Mouse (Mus musculus): ENCODE measurements around the gene Chmp2b.

DNA sequence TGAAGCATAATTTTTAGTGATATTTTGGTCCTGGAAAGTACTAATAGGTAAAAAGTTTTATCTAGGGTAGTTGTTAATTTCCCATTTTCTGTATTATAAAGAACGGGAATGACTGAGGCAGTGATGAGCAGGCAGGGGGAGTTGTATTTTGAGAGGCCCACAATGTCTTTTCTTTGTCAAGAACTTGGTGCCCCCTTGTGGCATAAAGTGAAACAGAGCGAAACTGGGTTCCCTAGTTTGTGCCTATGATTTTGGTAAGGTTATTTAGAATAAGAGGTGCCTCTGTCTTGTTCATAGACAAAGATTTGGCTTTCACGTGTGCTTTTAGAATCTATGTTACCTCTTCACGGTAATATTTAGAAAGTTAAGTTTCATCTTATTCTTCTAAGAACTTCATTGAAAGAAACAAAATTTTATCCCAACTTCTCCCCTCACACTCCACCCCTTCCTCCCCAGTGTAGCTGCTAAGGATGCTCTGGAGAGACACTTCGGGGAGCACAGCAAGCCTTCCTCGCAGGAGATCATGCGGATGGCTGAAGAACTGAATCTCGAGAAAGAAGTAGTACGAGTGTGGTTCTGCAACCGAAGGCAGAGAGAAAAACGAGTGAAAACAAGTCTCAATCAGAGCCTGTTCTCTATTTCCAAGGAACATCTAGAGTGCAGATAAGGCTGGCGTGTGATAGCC, 29.1 kb downstream of the Chmp2b start:
- no peak for TF ChIP-seq POLR2A (IDR thresholded peaks at IDR 0.05; ENCODE audit: insufficient read depth, low read depth, low read length)
- TF ChIP-seq CTCF (IDR thresholded peaks at IDR 0.05; ENCODE audit: insufficient read depth, low read depth, low read length) = no peak
